Mouse (Mus musculus): ENCODE data around the gene Plxna1.
A peak's percentile ranks its signal among the peaks of the same experiment; 100 is the strongest.

Gene Plxna1

GRCm38 (mm10) chr6:89280555-89280954 is 81.9 kb downstream of the Plxna1 start:
- peak; percentile 68 for DNase-seq

GRCm38 (mm10) chr6:89271731-89272475 is 90.5 kb downstream of the Plxna1 start:
- peak; percentile 38 for DNase-seq

- DNase-seq: no peak
Observed at GRCm38 (mm10) chr6:89267181-89267580, 95.2 kb downstream of the Plxna1 start.
